ENCODE assay signal across 27 mouse cellular contexts in genomic region chr2:72875677-72876076, GRCm38 (mm10).
DNase-seq lines count a peak whose midpoint lies in the region; ATAC-seq and TF ChIP-seq lines count a peak whose summit lies in the region.
"Had no signal": no experiment of that assay in that cellular context is flagged by ENCODE, and none has a peak within 500 bp of the region (broad histone marks: within the 10 kb centered on the region; RNA-seq: fewer than 3 reads in every experiment).

No protein-coding gene starts in this region.

- peak; percentile 62 for DNase-seq in thymus, postnatal 0 days (ENCODE audit: low spot score)
- peak; percentile 31 for DNase-seq in thymus, postnatal 25 days
- DNase-seq in kidney, postnatal 36 days, result no peak
- DNase-seq in embryo, embryonic 11 days, result no peak
- no peak for DNase-seq in midbrain, embryonic 11.5 days (ENCODE audit: low spot score, missing footprints)
- DNase-seq in left cerebral cortex, adult 8-10 months (ENCODE audit: low spot score in 2 of 2), result no peak
- DNase-seq: adrenal gland, adult 2 months; adrenal gland, postnatal 10 days; adrenal gland, postnatal 25 days; cerebellum, adult 11 months; cerebellum, adult 18-20 months; cerebellum, adult 8-10 months; cerebellum, adult 9-11 months; cerebellum, postnatal 14 days; cerebellum, postnatal 36 days; forebrain, postnatal 0 days had no signal

- H3K9me3 ChIP-seq in midbrain, embryonic 11.5 days (ENCODE audit: control insufficient read depth, low read length), result no peaks in the 10 kb centered on the region
- H3K9me3 ChIP-seq: embryonic facial prominence, embryonic 10.5 days; embryonic facial prominence, embryonic 12.5 days; forebrain, embryonic 13.5 days; forebrain, embryonic 15.5 days; G1E had no signal

- WGBS in midbrain, embryonic 11.5 days, result 87% methylated on average over 2 of the region's 2 CpGs

- H3K4me2 ChIP-seq in myocyte (ENCODE audit: low read depth), result no peak overlapping the region
- no peak overlapping the region for H3K4me2 ChIP-seq in midbrain, embryonic 11.5 days
- H3K4me2 ChIP-seq: embryonic facial prominence, embryonic 12.5 days; forebrain, embryonic 13.5 days; forebrain, embryonic 15.5 days had no signal

- no peak overlapping the region for H3K27ac ChIP-seq in midbrain, embryonic 11.5 days (ENCODE audit: low read depth, low read length)
- H3K27ac ChIP-seq: embryonic facial prominence, embryonic 10.5 days; embryonic facial prominence, embryonic 12.5 days; forebrain, embryonic 13.5 days; forebrain, embryonic 15.5 days had no signal

- H3K4me3 ChIP-seq in C2C12 (ENCODE audit: insufficient read depth, poor library complexity, severe bottlenecking) (no peak overlapping the region), myocyte (no peak overlapping the region)
- H3K4me3 ChIP-seq in midbrain, embryonic 11.5 days (ENCODE audit: low read depth, low read length), result no peak overlapping the region
- H3K4me3 ChIP-seq: embryonic facial prominence, embryonic 10.5 days; embryonic facial prominence, embryonic 12.5 days; forebrain, embryonic 13.5 days; forebrain, embryonic 15.5 days had no signal

- no peak for TF ChIP-seq CTCF in C2C12 (IDR thresholded peaks at IDR 0.05; ENCODE audit: control insufficient read depth, insufficient read depth, insufficient read length)

- no peak for ATAC-seq in midbrain, embryonic 11.5 days (ENCODE audit: low FRiP score)
- ATAC-seq: activated CD4-positive, CD25-positive, alpha-beta regulatory T cell, adult 4 months; CD4-positive, CD25-positive, alpha-beta regulatory T cell, adult 4 months; forebrain, embryonic 13.5 days; forebrain, embryonic 15.5 days; forebrain, postnatal 0 days; Patski had no signal

- H3ac ChIP-seq in C2C12 (ENCODE audit: control insufficient read depth, insufficient read length, low read depth) (no peak overlapping the region), myocyte (ENCODE audit: control insufficient read depth, insufficient read length) (no peak overlapping the region)

- H3K27me3 ChIP-seq in C2C12 (ENCODE audit: control insufficient read depth, insufficient read depth, insufficient read length) (no peaks in the 10 kb centered on the region), myocyte (ENCODE audit: control insufficient read depth, insufficient read depth, insufficient read length) (no peaks in the 10 kb centered on the region)
- no peaks in the 10 kb centered on the region for H3K27me3 ChIP-seq in midbrain, embryonic 11.5 days (ENCODE audit: control insufficient read depth, insufficient read depth, low read length)
- H3K27me3 ChIP-seq: CH12.LX; embryonic facial prominence, embryonic 12.5 days; forebrain, embryonic 13.5 days; forebrain, embryonic 15.5 days; Patski had no signal

- no peaks in the 10 kb centered on the region for H3K79me3 ChIP-seq in C2C12 (ENCODE audit: low read depth)

- TF ChIP-seq POLR2A in myocyte (IDR thresholded peaks at IDR 0.05; ENCODE audit: insufficient read length, low read depth), result no peak

- no peak overlapping the region for H3K9ac ChIP-seq in midbrain, embryonic 11.5 days (ENCODE audit: low read length)
- H3K9ac ChIP-seq: embryonic facial prominence, embryonic 12.5 days; forebrain, embryonic 13.5 days; forebrain, embryonic 15.5 days; forebrain, postnatal 0 days had no signal

- no peaks in the 10 kb centered on the region for H3K36me3 ChIP-seq in C2C12 (ENCODE audit: control insufficient read depth, insufficient read depth)
- H3K36me3 ChIP-seq in myocyte (ENCODE audit: control insufficient read depth, insufficient read depth), result no peaks in the 10 kb centered on the region
- no peaks in the 10 kb centered on the region for H3K36me3 ChIP-seq in midbrain, embryonic 11.5 days (ENCODE audit: control insufficient read depth, insufficient read depth, low read length)
- H3K36me3 ChIP-seq: embryonic facial prominence, embryonic 10.5 days; embryonic facial prominence, embryonic 12.5 days; forebrain, embryonic 15.5 days; G1E had no signal

- H3K79me2 ChIP-seq in C2C12 (ENCODE audit: control insufficient read depth, insufficient read depth) (no peaks in the 10 kb centered on the region), myocyte (ENCODE audit: control insufficient read depth, insufficient read depth) (no peaks in the 10 kb centered on the region)

- no peaks in the 10 kb centered on the region for H3K4me1 ChIP-seq in midbrain, embryonic 11.5 days (ENCODE audit: control insufficient read depth, insufficient read depth, low read length)
- H3K4me1 ChIP-seq: embryonic facial prominence, embryonic 10.5 days; embryonic facial prominence, embryonic 12.5 days; forebrain, embryonic 13.5 days; forebrain, embryonic 15.5 days had no signal

TF ChIP-seq in C2C12, 6 proteins besides CTCF, POLR2A, EP300 and RAD21:
- TF ChIP-seq MYOG (IDR thresholded peaks at IDR 0.05; ENCODE audit: control insufficient read depth, extremely low read depth, insufficient read length) (no peak), USF1 (IDR thresholded peaks at IDR 0.05; ENCODE audit: low read depth) (peak; percentile 50), CEBPB (IDR thresholded peaks at IDR 0.05; ENCODE audit: low read depth) (no peak)

TF ChIP-seq in myocyte, 11 proteins besides CTCF, POLR2A, EP300 and RAD21:
- TF ChIP-seq E2F4 (IDR thresholded peaks at IDR 0.05; ENCODE audit: insufficient read depth) (no peak), MYOD1 (IDR thresholded peaks at IDR 0.05; ENCODE audit: control insufficient read depth in 1 of 3, insufficient read length in 2 of 3, low read depth in 2 of 3) (peak in 2 of 3 experiments; percentile 67 to 80), TCF3 (IDR thresholded peaks at IDR 0.05; ENCODE audit: insufficient read length, low read depth) (peak; percentile 15), SRF (IDR thresholded peaks at IDR 0.05; ENCODE audit: control insufficient read depth, insufficient read length, low read depth) (no peak), MAX (IDR thresholded peaks at IDR 0.05; ENCODE audit: low read depth) (no peak), MYOG (IDR thresholded peaks at IDR 0.05; ENCODE audit: control insufficient read depth in 1 of 3, insufficient read depth in 1 of 3, insufficient read length in 2 of 3, low read depth in 2 of 3) (peak in 2 of 3 experiments; percentile 24 to 61), TCF12 (IDR thresholded peaks at IDR 0.05; ENCODE audit: insufficient read depth, poor library complexity, severe bottlenecking) (peak; percentile 21), USF1 (IDR thresholded peaks at IDR 0.05; ENCODE audit: low read depth) (peak; percentile 65)

Comparison
In these comparisons a context has a peak if more than half of its experiments do, and no peak if none do; other contexts are left out.
1. DNase-seq: peak in thymus, postnatal 0 days (single experiment) and thymus, postnatal 25 days (single experiment); none in kidney, postnatal 36 days (0 of 2), embryo, embryonic 11 days (single experiment), midbrain, embryonic 11.5 days (single experiment) and left cerebral cortex, adult 8-10 months (0 of 2).